Mouse (Mus musculus): Measurements from ENCODE around the gene Sprn. TPM values are rescaled to one million over a fixed set of nuclear protein-coding genes. Genes with fewer than 3 reads are reported as not detected.

Sprn gene
- polyA plus RNA-seq, 1 experiment from 2014 or later: 0.96 TPM

Other genes with a start within 250 kb of the Sprn start
- gene Utf1, start 211.1 kb downstream of the Sprn start, polyA plus RNA-seq (2015; fragmentation: Nextera tagmentation; extraction: Ambion mirVana): not detected in 2 replicates
- 0.24 and 0.34 TPM in 2 replicates for gene 6430531B16Rik, start 176.1 kb downstream of the Sprn start, polyA plus RNA-seq (2015; fragmentation: Nextera tagmentation; extraction: Ambion mirVana)
- gene Adam8, start 162.3 kb downstream of the Sprn start, polyA plus RNA-seq (2015; fragmentation: Nextera tagmentation; extraction: Ambion mirVana): 3.0 and 4.1 TPM in 2 replicates
- 34.1 and 35.0 TPM in 2 replicates for gene Zfp511, start 118.5 kb downstream of the Sprn start, polyA plus RNA-seq (2015; fragmentation: Nextera tagmentation; extraction: Ambion mirVana)
- gene Tubgcp2, start 118.2 kb downstream of the Sprn start, polyA plus RNA-seq (2015; fragmentation: Nextera tagmentation; extraction: Ambion mirVana): 40.5 and 42.3 TPM in 2 replicates
- gene Msx3, start 105.8 kb downstream of the Sprn start, polyA plus RNA-seq (2015; fragmentation: Nextera tagmentation; extraction: Ambion mirVana): 0.05 TPM in 1 of 2 replicates, not detected in the other
- 3.7 and 5.6 TPM in 2 replicates for gene Caly, start 72.3 kb downstream of the Sprn start, polyA plus RNA-seq (2015; fragmentation: Nextera tagmentation; extraction: Ambion mirVana)
- gene Prap1, start 61.5 kb downstream of the Sprn start, polyA plus RNA-seq (2015; fragmentation: Nextera tagmentation; extraction: Ambion mirVana): 139 and 141 TPM in 2 replicates
- gene Fuom, start 52.4 kb downstream of the Sprn start, polyA plus RNA-seq (2015; fragmentation: Nextera tagmentation; extraction: Ambion mirVana): 37.0 and 38.7 TPM in 2 replicates
- 31.4 and 31.9 TPM in 2 replicates for gene Paox, start 39.1 kb downstream of the Sprn start, polyA plus RNA-seq (2015; fragmentation: Nextera tagmentation; extraction: Ambion mirVana)
- 156 and 158 TPM in 2 replicates for gene Echs1, start 38.4 kb downstream of the Sprn start, polyA plus RNA-seq (2015; fragmentation: Nextera tagmentation; extraction: Ambion mirVana)
- 20.2 and 22.8 TPM in 2 replicates for gene Mtg1, start 17.3 kb downstream of the Sprn start, polyA plus RNA-seq (2015; fragmentation: Nextera tagmentation; extraction: Ambion mirVana)
- gene Olfr522, start 9.9 kb upstream of the Sprn start, polyA plus RNA-seq (2015; fragmentation: Nextera tagmentation; extraction: Ambion mirVana): not detected in 2 replicates
- not detected in 2 replicates for gene Olfr523, start 18.3 kb upstream of the Sprn start, polyA plus RNA-seq (2015; fragmentation: Nextera tagmentation; extraction: Ambion mirVana)
- gene Olfr524, start 51.1 kb upstream of the Sprn start, polyA plus RNA-seq (2015; fragmentation: Nextera tagmentation; extraction: Ambion mirVana): not detected in 2 replicates
- gene Cd163l1, start 63.4 kb upstream of the Sprn start, polyA plus RNA-seq (2015; fragmentation: Nextera tagmentation; extraction: Ambion mirVana): 0.10 and 0.15 TPM in 2 replicates
- gene 5830411N06Rik, start 92.4 kb upstream of the Sprn start, polyA plus RNA-seq (2015; fragmentation: Nextera tagmentation; extraction: Ambion mirVana): not detected in 2 replicates
- gene Olfr525, start 166.0 kb upstream of the Sprn start, polyA plus RNA-seq (2015; fragmentation: Nextera tagmentation; extraction: Ambion mirVana): not detected in 2 replicates
- gene Olfr527, start 179.1 kb upstream of the Sprn start, polyA plus RNA-seq (2015; fragmentation: Nextera tagmentation; extraction: Ambion mirVana): not detected in 2 replicates
- gene Olfr60, start 206.8 kb upstream of the Sprn start, polyA plus RNA-seq (2015; fragmentation: Nextera tagmentation; extraction: Ambion mirVana): not detected in 2 replicates
- gene Olfr530, start 221.5 kb upstream of the Sprn start, polyA plus RNA-seq (2015; fragmentation: Nextera tagmentation; extraction: Ambion mirVana): not detected in 2 replicates
- not detected in 2 replicates for gene Olfr531, start 248.0 kb upstream of the Sprn start, polyA plus RNA-seq (2015; fragmentation: Nextera tagmentation; extraction: Ambion mirVana)

All from stomach, embryonic 16.5 days (tissue).